Mouse (Mus musculus) left cerebral cortex, postnatal 25 days (tissue): ENCODE data around the gene Gm21943. TPM values are rescaled to one million over a fixed set of nuclear protein-coding genes. Genes with fewer than 3 reads are reported as not detected.
"Not testable (repeated sequence)": the region's sequence is repeated elsewhere in the genome, so short reads cannot be mapped to it uniquely, and the experiment has no call there.

ENCODE experiments used
- DNase-seq, 2 experiments: peaks; one replicate each; pipeline ENCODE4 v3.0.0; 2022; ENCODE audit warnings: low spot score in 2 of 2, mixed read lengths in 1 of 2
- intact Hi-C: fragments of 180-260 bp; cut with DNase I; formaldehyde crosslinking; loops from one replicate; pipeline ENCODE4 v1.15.1; 2025
- total RNA-seq, 2 experiments: library from RNA; stranded (reverse); gene quantifications; 2 replicates each; pipeline ENCODE4 v1.2.3; 2021

Gene Gm21943
- not detected for total RNA-seq

DNA sequence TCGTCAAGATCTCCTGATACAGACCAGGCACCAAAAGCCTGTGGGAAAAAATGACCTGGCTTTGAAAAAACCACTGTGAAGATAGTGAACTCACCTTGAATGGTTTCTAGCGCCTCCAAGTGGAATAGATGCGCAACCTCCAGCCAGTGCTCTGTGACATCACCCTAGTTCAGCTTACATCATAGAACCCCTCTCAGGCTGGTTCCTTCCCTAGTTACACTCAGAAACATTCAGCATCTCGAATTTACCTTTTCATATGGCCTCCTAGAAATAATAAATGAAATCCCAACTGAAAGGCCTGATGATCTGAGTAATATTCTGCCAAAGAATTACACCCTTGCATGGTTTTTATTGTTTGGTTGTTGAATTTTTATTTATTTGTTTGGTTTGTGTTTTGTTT, at the start of gene Gm21943:
Gene Gm21943, minus strand, starts transcription at position 101 of the 400 bp plus-strand sequence.
- DNase-seq, intact Hi-C loops: not testable (repeated sequence)

Other genes with a start within 250 kb of the Gm21943 start
- not detected for gene Gm28961, start 172.0 kb upstream of the Gm21943 start, total RNA-seq